Mouse (Mus musculus): ENCODE results near the gene Wdr38.

The Wdr38 gene

DNA sequence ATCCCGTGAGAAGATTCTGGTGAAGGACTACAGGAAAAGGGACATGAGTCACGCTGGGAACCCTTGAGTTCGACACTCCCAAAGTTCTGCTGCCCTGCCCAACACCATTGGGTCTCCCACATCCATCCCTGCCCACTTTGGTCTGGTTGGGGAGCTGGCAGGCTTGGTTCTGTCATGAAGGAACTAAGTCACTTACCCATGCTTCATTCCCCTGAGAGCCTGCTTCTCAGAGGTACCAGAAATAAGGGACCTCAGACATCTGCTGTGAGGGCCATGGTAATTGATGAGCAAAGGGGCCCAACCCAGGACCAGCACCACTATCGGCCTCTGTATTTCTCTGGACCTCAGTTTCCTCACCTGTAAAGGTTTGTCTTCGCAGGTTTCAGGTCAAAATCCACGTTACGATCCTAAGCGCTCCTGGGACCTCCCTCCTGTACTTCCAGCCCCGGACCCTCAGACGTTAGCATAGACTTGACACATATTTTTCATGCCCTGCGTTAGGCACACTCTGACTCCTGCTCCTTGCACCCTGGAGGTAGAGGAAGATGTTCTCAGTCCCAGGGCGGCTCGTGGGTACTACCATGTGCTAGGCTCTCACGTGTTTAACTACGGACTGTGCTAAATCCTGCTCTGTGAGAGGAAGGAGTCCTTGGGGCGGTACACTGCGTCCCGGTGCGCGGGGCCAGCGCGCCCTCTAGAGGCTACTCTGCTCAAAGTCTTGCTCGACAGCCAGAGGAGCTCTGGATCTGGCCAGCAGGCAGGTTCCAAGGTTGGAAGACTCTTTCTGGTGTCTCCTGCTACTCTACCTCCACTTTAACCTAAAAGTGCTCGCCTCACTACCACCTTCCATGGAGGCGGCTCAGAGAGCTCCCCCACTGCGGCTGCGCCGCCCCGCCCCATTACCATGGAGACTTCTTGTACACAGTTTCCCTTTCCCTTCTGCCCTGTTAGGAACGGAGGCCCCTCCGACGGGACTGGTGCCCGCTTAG lies at the start of gene Wdr38:
Wdr38 (plus strand) TSS at position 91 of the 989 bp plus-strand sequence.
- DNase-seq = peak; percentile 86

DNA sequence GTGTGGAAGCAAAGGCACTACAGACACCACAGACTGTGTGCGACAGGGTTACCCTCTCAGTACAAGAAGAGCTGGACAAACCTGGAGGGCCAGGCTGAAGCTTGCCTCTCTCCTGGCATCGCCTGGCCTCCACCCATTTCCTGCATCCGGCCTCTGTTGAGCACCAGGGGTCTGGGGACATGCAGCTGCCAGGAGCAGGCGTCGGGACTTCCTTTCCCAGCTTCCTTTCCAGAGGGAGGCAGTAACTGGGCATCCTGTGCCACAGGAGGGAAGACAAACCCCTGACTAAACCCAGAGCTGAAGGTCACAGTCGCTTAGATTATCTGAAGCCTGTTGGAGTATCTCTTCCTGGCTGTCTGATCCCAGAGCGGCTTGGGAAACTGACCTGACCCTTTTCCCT lies 49.7 kb upstream of the Wdr38 start:
- no peak for DNase-seq

GRCm38 (mm10) chr2:38950281-38950719 lies 47.0 kb upstream of the Wdr38 start:
- no peak for DNase-seq

- DNase-seq = no peak
Observed at GRCm38 (mm10) chr2:38953152-38953883, 44.0 kb upstream of the Wdr38 start.

DNA sequence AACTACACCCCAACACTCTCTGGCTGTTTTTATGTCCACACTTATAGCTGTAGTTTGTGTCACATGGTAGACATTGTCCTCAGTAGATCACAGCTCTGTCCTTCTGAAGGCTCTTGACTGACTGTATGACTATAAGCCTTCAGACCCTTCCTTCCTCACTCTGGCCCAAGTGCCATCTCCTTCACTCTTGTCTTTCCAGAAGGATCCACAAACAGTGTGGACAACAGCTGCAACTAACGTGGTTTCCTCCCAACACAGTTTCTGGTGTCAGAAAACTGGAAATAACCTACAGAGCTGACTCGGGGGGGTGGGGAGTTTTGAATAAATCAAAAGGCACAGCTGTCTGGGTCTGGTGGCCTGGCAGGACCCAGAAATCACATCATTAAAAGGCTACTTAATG lies 41.2 kb upstream of the Wdr38 start:
- DNase-seq = no peak

DNA sequence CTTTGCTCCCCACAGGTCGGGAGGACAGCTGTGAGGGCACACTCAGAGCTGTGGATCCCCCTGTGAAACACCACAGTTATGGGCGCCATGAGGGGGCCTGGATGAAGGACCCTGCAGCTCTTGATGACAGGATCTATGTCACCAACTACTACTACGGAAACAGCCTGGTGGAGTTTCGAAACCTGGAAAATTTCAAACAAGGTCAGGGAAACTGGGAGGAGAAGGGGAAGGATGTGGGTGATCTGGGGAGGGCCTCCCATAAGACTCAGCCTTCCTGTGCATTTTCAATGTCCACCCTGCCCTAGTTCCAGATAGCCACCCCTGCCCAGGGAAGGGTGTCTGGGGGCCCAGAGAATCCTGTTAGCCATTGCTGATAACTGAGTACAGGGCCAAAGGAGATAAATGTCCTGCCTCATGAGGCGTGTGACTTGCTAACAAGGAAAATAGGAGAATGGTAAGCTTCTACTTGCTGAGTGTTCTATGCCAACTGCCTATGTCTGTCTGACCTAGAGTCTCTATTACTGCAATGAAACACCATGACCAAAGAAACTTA lies 39.5 kb upstream of the Wdr38 start:
- DNase-seq = no peak

DNA sequence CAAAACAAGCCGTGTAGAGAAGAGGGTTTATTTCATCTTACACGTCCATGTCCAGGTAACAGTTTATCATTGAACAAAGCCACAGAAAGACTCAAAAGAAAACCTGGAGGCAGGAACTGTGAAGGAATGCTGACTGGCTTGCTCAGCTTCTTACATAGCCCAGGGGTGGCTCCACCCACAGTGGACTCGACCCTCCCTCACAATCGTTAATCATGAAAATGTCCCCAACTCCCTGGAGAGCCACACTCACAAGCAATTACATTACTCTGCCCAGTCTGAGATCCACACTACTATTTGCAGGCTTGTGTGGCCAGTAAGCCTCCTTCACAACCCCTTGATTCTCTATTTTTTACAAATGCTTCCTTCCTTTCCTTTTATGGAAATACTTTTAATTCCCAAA lies 33.1 kb upstream of the Wdr38 start:
- no peak for DNase-seq

DNA sequence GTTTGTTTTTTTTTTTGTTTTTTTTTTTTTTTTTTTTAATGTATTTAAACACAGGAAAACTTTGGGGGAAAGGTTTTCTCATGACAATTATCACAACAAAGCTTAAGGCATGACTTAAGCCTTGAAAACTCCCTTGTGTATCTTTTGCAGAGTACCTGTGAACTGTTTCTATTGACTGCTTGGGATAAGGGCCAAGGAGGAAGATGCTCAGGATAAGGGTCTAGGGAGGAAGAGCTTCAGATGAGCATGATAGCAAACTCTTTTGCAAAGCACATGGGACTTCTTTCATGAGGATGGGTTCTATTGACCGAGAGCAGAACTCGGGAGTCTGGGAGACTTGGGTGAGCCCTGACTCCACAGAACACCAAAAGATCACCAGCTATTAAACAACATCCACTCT lies 27.6 kb upstream of the Wdr38 start:
- no peak for DNase-seq

DNA sequence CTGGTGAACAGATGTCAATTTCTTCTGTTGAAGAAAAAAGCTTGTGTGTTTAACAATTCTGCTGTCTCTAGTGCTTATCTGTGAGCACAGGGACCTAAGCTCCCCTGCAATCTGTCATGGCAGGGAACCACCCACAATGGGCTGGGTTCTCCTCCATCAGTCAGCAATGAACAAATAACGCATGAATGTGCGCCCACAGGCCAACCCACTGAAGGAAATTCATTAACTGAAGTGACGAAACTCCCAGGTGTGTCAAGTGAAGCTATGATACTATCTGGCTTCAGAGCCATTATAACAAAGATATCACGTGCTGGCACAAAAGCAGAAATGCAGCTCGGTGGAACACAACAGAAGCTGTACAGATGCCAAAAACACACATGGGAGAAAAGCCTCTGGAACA lies 27.2 kb upstream of the Wdr38 start:
- DNase-seq = no peak

DNA sequence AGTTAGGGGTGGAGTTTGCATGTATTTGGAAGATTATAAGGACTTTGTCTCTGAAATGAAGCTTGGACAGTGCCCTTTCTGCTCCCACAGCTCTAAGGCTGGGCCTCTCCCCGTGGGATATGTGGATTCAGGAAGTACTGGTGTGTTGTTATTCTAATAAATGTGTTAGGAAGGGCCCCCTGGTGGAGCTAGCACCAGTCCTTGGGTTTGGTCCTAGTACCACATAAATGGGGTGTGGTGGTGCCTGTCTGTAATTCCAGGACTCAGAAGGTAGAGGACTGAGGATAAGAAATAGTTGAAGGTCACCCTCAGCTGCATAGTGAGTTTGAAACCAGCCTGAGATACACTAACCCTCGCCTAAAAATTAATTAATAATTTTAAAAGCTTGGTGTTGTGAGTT lies 24.1 kb upstream of the Wdr38 start:
- DNase-seq = no peak

DNA sequence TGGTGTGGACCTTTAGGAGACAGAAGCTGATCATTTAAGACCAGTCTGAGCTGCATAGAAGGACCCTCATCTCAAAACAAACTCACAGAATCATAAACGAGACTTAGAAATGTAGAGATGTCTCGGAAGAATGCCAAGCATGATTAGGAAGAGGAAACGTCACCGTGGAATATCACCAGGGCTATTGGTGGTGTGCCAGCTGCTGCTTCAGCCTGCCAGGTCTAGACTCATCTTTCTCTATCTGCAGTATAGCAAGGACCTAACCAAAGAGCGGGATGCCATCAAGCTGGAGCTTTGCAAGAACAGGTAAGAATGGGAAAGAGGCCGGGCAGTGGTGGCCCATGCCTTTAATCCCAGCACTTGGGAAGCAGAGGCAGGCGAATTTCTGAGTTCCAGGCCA lies 23.6 kb upstream of the Wdr38 start:
- no peak for DNase-seq

DNA sequence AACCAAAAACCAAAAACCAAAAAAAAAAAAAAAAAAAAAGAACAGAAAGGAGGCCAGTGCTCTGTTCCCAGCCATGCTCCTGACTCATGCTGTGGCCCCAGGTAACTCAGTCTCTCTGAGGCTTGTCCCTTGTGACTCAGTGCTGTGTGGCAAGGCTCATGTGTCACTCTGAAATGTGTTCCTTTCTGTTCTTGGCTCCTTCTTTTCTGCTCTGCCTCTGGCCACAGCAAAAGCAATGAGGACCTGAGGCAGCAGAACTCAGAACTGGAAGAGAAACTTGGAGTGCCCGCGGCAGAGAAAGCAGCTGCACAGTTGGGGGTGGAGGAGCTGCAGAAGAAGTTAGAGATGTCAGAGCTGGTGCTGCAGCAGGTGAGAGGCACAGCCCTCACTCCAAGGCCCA lies 23.1 kb upstream of the Wdr38 start:
- no peak for DNase-seq

GRCm38 (mm10) chr2:38975181-38975580 lies 22.1 kb upstream of the Wdr38 start:
- DNase-seq = no peak

DNA sequence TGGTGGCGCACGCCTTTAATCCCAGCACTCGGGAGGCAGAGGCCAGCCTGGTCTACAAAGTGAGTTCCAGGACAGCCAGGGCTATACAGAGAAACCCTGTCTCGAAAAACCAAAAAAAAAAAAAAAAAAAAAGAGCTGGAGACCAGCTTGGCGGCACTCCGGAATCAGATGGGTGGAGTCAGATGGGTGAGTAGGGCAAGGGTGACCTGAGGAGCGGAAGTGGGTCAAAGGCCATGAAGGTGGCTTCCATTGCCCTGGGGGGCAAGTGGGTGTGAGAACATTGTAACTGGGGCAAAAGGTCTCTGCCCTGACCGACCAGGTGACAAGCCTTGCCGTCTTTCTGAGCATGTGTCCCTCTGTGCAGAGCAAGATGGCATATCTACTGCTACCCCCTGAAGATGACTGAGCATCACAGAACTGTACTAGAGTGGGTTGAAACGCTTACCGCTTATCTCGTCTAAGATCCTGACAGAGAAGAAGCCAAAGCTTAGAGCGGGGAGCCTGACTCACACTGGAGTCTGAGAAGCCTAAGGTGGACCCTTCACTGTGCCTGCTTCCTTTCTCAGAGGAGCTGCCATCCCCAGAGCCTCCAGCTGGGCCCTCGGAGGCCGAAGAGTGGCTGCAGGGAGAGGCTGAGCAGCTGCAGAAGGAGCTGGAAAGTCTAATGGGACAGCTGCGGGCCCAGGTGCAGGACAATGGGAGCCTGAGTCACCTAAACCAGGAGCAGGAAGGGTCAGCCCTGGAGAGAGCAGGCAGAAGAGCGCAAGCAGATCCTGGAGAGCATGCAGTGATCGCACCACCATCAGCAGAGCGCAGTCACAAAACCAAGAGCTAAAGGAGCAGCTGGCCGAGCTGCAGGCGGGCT lies 21.1 kb upstream of the Wdr38 start:
- no peak for DNase-seq

DNA sequence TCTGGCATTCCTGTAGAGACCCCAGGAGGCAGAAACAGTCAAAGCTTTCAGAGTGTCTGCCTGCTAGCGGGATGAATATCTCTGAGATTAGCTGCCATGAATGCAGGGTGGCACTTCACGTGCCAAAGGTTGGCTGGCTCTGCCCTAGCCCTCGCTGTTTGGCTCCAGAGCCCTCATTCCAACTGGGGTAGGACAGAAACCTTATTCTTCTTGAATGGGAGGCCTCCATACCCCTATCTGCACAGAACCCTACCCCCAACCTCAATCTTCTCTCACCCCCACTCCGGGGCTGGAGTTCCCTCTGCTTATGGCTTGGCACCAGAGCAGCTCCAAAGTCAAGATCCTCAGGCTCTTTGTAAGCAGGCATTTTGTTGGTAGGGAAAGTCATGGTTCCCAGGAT lies 19.4 kb upstream of the Wdr38 start:
- no peak for DNase-seq

DNA sequence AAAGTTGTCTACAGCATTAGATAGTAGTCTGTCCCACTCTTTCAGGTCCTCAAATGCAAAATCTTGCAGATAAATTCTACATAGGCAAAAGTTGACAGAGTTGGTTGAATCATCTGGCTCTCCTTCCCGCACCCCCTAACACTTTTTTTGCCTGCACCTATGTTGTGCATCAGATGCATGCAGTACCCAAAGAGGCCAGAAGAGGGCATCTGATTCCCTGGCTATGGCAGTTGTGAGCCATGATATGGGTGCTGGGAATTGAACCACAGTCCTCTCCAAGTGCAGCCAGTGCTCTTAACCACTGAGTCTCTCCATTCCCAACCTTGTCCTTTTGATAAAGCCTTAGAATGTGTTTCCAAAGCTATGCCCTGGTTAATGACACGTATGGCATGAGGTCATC lies 13.8 kb upstream of the Wdr38 start:
- DNase-seq = no peak

- DNase-seq = no peak
Observed at GRCm38 (mm10) chr2:38986580-38986979, 10.7 kb upstream of the Wdr38 start.

GRCm38 (mm10) chr2:38987371-38987770 lies 9.9 kb upstream of the Wdr38 start:
- no peak for DNase-seq

DNA sequence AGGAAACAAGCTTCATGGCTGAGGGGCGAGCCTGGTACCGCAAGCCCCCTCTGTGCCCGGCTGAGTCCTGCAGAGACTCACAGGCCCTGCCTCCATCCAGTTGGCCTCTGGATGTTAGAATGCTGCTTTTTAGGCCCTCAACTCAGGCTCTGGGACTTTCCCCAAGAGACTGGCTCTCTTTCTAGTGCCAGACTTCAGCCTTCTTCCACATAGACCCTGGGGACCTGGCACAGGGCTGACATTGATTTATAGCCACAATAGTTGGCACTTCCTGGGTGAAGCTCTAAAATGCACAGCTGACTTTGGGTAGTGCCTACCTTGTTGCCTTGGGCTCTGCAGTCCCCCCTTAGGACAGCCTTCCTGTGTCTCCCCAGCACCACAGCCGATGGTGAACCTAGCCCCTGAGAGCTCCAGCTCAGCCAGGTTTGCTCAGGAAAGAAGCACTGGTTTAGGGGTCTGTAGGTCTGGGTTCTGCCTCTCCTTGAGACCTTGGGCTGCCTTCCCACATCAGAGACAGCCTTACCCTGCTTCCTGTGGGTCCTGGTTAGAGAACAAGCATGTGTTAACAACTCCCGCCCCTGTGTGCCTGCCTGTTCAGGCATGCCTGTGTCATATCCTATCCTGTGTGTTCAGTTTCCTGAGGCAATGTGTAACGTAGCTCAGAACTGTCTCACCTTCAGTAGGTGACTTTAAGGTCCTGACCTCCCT lies 9.3 kb upstream of the Wdr38 start:
- peak; percentile 58 for DNase-seq

GRCm38 (mm10) chr2:38988929-38989328 lies 8.3 kb upstream of the Wdr38 start:
- DNase-seq = no peak

DNA sequence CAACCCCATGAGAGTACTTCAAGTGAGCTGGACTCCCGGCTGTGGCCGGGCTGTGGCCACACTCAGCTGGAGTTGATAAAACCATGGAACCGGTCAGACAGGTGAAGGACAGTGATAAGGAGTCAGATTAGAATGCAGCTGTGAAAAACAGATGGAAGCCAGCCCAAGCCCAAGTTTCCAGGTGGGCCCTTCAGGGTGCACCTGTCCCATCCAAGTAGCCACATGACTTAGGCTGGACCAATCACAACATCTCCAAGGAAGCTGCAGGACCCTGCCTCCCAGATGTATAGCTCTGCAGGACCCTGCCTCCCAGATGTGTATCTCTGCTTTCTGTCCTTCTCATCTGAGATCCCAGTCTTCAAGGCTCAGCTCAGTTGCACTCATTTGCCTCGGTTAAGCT lies 5.3 kb upstream of the Wdr38 start:
- DNase-seq = no peak

GRCm38 (mm10) chr2:38992452-38992851 lies 4.8 kb upstream of the Wdr38 start:
- no peak for DNase-seq
